Mouse (Mus musculus): ENCODE results near the gene Adcy1.

- TF ChIP-seq POLR2A (IDR thresholded peaks at IDR 0.05; ENCODE audit: insufficient read depth, low read depth, low read length) (no peak), CTCF (IDR thresholded peaks at IDR 0.05; ENCODE audit: insufficient read depth, low read depth, low read length) (no peak)
These were observed 10.3 kb downstream of the Adcy1 start for GRCm38 (mm10) chr11:7073556-7073955.
